Mouse (Mus musculus) NIH3T3 (cell line): ENCODE results near the gene Pgm5.

ENCODE experiments used
- DNase-seq: peaks from one replicate; pipeline ENCODE4 v3.0.0-alpha.2; 2012; ENCODE audit warnings: low read depth

The Pgm5 gene

DNA sequence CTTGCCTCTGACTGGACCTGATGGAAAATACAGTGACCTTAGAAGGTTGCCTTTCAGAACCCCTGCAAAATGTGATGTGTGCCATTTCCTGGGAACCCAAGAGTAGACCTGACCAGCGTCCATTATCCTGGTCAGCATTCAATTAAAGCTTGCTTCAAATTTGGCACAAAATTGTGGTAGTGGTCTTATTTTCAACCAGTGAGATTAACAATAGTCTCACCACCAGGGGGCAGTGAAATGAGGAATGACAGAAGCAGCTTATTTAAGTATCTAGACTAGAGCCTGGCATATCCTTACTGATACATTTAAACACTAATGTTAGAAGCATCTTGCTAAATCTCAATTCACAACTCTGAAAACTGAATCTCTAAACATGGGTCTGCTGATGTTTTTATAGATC, 156.3 kb downstream of the Pgm5 start:
- DNase-seq, result peak; percentile 66

DNA sequence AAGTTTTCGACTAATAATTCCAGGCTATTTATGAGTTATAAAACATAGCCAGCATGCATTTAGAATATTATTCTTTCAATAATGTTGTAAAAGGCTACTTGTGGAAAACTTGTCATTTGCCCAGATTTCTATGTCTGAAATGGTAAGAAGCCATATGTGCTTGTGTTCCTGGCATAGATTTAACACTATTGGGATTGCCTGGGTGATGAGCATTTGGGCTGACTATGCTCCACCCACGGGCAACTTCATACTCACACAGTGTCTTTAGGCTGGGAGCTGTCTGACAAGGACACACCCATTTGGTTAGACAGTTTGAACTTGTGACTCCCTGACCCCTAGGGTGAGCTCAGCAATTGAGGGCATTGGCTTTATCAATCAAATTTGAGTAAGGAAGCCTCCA, 157.3 kb downstream of the Pgm5 start:
- DNase-seq, result no peak

DNA sequence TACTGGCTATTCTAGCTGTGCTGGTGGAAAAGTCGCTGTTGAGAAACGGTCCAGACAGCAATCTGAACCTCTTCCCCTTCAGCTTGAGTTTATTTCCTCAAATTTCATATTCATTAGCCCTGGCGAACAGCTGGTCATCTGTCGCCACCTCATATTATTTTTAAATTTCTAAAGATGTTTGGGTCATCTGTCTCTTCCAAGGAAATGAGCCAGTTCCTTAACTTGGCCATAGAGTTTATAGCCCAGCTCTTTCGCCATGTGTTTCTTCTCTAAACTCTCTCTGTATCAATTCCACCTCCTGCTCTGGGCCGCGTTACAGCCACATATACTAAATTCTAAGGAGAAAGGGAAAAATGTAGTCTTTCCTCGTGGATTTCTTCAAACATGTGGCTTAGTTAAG, 158.0 kb downstream of the Pgm5 start:
- DNase-seq, result peak; percentile 77

DNA sequence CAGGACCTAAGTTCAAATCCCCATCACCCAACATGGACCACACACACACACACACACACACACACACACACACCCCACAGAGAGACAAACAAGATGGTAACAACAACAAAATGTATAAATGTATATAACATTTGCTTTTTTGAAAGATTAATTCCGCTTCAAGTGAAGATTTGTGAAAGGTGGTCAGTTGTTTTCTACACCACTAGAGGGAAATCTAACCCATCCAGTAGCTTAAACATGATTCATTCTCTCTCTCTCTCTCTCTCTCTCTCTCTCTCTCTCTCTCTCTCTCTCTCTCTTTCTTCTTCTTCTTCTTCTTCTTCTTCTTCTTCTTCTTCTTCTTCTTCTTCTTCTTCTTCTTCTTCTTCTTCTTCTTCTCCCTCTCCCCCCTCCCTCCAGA, 158.5 kb downstream of the Pgm5 start:
- DNase-seq, result peak; percentile 60

DNA sequence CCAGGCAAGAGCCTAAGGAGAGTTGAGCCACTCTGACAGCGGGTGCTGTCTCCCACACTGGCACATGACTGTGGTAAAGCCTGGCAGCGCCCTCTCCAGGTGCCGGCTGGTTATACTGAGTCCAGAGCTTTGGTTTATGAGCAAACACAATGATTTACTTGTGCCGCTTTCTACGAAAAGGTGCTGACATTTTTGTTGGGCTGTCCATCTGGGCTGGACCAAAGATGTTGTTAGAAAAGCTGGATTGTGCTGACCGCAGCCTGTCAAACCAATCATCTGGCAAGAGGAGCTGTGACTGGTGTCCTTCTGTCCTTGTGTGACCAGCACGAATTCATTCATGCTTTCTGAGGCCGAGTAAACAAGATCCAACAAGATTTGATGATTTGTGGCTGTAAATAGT, 159.9 kb downstream of the Pgm5 start:
- DNase-seq, result no peak

DNA sequence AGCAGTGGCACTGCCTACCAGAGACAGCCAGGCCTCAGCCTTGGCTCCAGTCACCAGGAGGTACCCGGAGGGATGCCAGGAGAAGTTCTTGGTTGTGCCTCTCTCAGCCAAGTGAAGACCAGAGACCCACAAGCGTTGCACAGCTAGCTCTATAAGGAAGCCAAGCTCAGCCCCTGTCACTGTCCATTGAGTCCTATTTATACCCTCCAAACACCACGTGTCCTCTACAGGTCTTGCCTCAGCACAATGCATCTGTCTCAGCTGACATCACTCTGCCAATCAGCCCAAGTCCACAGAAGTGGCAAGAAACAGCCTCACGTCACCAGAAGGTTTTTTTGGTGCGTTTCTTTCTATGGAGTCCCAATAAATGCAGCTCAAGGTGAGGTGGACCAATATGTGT, 161.0 kb downstream of the Pgm5 start:
- DNase-seq, result no peak

DNA sequence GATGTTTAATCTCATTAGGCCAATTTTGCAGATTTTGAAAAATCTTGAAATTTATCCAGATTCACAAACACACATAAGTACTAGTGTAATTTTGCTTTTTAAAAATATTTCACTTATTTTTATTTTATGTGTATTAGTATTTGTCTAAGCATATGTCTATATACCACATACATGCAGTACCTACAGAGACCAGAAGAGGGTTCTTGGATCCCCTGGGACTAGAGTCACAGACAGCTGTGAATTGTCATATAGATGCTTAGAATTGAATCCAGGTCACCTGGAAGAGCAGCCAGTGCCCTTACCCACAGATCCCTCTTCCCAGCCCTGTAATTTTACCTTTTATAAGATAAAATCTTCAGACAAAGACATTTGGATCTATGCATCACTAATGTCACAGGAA, 161.7 kb downstream of the Pgm5 start:
- no peak for DNase-seq

DNA sequence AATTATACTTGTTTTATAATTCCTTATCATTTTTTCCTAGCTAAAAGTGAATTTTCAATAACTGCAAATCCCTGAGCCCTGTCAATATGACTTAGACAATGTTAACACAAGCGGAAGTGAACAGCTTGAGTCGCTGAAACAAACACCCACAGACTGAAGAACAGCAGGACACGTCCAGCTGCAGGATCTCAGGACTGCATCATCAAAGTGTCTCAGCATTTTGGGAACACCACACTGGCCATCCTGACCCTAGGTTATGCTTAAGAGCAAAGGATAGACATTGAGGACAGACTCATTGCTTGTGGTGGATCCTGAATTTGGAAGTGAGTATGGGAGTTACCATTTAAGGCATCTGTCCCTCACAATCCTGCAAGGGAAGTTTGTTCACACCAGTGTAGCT, 162.5 kb downstream of the Pgm5 start:
- no peak for DNase-seq

DNA sequence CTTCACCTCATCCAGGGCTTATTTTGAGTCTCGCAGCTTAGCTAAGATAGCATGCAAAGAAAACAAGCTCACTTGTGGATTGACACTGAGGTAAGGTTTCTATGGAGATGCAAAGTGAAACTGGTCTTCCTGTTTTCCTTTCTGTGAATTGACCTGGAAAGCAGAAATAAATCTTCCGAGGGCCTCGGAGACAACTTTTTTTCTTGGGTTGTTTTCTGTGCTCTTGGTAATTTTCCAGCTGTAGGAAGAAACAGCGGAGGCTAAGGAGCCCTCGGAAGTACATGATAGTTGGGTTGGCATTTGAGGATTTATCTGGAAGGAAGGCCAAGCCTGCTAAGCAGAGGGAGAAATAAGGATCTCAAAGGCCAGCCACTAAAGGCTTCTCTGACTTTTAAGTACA, 163.0 kb downstream of the Pgm5 start:
- no peak for DNase-seq

DNA sequence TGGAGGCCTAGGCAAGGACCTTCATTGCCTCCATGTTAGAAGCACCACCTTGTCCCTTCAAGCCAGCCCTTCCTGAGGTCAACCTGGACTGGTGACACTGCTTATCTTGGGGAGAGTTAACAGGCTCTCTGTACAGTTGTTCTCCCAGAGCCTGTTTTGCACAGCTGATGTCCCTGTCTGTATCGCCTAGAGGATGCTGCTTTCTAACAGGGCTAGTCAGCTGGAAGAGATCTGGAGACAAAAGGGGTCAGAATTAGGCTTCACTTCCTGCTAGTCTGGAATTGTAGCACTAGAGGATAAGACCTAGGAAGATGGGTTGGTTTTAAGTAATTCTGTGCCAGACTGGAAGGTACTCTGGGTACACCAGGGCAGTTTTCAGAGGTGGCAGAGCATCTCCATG, 163.7 kb downstream of the Pgm5 start:
- no peak for DNase-seq

DNA sequence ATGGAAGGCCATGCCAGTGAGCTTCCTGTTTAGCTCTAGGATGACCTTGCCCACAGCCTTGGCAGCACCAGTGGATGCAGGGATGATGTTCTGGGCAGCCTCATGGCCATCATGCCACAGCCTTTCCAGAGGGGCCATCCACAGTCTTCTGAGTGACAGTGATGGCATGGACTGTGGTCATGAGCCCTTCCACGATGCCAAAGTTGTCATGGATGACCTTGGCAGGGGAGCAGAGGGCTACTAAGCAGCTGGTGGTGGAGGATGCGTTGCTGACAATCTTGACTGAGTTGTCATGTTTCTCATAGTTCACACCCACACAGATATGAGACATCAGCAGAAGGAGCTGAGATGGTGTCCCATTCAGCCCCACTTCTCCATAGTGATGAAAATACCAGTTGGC, 169.0 kb downstream of the Pgm5 start:
- no peak for DNase-seq

DNA sequence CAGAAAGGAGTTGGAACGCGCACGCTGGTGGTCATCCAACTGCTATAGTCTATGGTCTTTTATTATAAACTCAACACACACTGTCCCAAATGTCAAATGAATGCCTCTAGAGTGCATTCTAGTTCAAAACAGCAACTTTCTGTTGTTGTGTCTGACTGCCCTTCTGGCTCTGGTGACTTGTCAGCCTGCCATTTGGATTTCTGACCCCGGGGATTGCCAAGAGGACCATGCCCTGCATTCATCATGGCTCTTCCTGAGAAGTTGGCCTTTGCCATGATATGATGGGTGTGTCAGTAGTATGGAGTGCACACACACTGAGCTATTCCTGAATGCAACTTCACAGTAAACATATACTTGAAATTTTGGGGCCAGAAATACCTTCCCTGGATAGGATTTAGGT, 172.1 kb downstream of the Pgm5 start:
- no peak for DNase-seq

DNA sequence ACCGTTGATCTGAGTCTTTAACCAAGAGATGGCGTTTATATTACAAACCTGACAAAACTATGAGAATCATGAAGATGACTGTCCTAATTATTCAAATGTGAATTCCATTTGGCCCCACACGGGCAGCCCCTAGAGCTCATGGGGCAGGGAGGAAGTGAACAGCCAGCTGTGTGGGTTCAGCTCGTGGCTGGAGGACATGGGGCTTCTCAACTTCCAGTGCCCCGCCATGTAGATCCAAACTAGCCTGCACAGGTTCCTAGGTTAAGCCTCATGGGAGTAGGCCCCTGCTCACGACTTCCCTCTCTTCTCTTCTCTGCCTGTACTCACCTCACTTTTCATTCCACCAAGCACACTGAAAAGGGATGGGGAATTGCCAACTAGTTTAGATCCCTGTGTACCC, 173.3 kb downstream of the Pgm5 start:
- DNase-seq, result no peak

DNA sequence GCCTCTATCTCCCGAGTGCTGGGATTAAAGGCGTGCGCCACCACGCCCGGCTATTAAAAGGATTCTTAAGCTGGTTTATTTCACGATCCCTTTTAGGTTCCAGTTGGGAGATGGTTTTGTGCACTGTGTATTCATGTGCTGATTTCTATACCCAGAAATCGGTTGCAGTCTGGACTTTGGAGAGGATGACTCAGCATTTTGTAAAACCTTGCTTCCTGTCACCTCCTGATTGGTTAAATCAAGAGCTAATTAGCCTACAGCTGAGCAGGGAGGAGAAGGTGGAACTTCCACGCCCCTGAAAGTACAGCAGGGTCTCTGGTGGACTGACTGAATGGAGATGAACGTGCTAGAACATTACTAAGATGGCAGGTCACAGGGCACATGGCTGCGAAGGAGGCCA, 175.2 kb downstream of the Pgm5 start:
- DNase-seq, result no peak

DNA sequence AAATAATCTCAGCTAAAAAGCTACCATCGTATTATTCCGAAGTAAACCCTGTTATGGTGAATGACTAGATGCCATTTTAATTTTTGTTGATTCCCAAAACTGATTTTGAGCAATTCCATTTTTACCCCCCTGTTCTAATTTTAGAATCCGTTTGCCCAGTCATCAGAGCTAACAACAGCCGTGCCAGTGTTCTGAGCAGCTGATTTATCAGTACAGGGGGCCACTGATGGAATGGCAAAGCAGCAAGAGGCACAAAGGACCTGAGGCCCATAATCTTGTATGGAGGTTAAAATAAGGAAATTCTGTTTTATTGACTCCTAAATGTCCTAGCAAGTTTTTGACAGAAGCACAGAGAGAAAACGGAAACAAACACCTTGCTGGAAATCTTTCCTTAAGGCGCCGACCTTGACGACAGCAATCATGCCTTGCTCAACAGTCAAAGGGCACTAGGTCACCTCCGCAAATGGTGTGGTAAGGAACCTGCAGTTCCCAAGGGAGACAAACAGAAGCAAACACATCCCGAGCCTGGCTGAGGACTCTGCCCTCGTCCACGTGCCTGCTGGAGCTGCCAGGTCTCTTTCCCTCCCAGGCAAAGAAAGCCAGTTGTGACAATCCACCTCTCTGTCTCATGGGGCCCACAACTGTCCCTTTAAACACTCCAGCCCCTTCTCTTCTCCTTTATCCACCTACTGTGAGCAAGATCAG, 178.5 kb downstream of the Pgm5 start:
- DNase-seq, result no peak

DNA sequence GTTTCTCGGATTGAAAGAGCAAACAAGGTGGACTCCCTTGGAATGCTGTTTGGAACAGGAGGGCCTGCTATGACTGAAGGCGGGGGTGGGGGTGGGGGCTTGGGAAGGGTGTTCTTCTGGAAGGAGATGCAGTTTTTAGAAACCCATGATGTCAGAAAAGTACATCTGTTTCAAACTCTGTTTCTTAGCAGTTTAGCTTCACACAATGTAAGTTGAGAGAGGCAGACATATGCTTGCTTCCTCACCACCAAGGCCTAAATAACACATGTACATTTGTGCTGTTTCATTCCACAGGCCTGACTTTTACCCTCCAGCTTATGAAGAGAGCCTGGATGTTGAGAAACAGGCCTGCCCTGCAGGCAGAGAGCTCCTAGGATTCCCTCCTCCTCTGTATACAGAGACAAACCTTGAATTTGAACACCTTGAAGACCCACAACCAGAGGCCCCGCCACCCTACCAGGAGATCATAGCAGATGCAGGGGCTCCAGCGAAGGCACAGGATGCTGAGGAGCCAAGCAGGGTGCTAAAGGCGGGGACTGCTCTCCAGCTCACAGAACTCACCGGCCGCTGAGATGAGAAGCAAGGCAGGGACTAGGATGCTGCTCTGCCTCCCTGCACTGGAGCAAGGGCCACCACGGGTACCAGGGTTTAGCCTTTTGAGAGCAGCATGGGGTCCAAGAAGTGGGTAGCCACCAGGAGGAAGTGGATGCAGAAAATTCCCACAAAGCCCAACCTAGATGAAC, 184.2 kb downstream of the Pgm5 start:
- DNase-seq, result peak; percentile 14

DNA sequence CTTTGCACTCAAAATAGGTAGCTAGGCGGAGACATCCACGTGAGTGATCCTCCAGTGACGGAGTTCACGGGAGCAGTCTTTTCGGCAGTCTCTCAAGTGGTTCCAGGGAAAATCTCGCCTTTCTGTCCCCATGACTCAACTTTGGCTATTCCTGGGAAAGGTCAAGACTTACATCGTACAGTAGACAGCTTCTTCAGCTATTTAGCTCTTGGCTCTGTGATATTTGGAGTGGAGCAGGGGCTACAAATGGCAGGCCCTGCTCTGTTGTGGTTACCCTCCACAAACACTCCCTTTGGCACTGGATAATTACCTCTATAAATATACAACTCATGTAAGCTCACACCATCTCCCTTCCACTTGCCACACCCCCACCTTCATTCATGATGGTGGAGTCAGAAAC, 185.2 kb downstream of the Pgm5 start:
- no peak for DNase-seq

DNA sequence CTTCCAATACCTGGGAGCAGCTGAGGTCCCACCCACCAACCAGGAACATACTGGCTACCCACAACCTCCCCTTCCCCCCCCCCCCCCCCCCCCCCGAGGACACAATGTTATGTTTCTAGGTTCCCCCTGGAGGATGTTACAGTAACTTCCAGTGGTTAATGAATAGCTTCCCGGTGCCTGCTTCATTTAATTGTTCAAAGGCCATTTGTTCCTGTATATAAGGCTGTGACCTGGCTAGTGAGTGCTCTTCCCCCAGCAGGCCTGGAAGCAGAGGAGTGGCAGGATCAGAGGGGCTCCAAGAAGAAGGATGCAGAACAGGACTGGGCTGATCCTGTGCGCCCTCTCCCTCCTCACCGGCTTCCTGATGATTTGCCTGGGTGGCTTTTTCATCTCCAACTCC, 187.9 kb downstream of the Pgm5 start, which contains the start of gene Tmem252:
Gene Tmem252, plus strand, starts transcription at position 247 of the 400 bp plus-strand sequence.
- DNase-seq, result no peak

DNA sequence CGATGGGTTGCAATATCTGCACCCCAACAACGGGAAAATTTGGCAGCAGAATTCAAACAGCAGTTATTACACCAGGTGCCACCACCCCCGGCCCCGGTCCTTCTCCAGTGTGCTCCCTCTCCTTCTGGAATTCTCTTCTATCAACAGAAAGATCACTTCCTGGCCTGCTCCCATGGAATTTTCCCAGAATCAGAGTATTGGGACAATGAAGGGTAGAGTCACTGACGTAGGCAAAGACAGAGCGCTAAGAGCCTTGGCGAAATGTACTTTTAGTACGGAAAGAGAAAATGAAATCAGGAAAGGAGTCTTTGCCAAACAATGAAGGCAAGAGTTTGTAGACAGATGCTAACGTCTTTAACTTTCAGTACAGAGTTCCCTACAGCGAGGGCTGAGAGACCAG, 188.3 kb downstream of the Pgm5 start:
- no peak for DNase-seq

DNA sequence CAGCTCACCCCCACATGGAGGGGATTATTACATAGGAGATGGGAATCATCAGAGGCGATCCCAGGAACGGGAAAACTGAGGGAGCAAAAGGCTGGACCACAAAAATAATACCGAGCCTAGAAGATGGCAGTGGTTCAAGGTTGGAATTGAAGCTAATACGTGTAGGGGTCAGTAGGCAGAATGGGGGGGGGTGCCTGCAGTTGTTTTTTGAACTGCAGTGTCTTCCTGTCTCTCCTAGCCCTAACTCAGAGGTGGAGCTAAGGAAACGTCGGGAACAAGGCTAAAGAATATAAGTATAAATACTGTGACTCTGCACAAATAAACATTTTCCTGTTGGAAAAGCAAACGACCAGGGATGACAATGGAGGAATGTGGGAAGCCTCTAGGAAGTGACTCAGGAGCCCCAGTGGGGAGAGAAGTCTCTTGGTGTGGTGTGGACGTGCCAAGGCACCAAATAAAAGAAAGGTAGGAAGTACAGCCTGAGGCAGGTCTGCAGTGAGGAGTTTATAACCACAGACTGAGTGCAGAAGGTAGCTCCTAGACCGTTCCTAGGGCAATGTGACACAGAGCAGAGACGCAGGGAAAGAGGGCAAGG, 189.2 kb downstream of the Pgm5 start:
- DNase-seq, result no peak

DNA sequence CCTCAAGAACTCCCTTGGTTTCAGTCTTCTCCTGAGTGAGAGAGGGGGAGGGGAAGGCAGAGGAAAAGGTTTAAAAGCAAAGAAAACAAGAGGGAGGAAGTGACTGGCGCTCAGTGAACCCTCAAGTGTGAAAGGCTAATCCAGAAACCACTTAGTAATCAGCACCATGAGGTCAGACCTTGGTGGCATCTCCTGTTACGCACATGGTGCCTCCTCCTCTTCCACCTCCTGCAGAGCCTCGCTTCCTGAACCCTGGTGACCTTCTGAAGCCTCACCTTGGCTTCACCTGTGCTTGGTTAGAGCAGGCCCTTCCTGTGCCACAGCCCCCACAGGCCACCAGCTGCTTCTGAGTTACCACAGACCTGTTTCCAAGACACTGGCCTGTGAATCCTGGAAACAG, 190.1 kb downstream of the Pgm5 start:
- no peak for DNase-seq

DNA sequence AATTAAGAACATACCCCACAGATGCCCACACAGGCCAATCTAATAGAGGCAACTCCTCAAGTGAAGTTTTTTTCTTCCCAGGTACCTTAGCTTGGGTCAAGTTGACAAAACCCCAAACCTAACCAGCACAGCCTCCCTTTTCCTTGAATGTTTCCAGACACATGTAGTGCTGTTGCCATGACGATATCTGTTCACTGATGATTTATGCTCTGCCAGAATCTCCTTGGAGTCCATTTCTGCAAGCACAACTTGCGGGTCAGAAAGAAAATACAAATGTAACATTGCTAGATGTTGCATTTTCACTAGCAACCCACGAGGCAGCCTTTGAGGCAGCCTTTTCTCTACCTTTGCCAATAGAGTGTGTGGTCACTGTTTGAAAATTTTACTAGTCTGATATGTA, 194.1 kb downstream of the Pgm5 start:
- DNase-seq, result peak; percentile 35

DNA sequence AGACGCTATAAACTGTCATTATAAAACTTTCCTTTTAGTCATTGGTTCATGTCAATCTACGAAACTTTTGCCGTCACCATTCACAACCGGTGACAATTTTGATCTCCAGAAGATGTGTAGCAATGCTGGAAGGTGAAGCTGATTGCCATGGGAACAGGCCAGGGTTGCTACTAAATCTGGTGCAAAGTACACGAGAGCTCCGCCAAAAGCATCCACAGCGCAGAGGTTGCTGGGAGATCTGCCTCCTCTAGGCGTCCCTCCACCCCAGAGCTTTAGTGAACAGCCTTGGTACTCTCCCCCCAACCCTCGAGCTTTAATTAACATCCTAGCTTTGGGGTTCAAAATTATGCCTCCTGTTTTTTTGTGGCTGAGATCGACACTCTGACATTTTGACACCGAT, 195.9 kb downstream of the Pgm5 start:
- DNase-seq, result no peak

DNA sequence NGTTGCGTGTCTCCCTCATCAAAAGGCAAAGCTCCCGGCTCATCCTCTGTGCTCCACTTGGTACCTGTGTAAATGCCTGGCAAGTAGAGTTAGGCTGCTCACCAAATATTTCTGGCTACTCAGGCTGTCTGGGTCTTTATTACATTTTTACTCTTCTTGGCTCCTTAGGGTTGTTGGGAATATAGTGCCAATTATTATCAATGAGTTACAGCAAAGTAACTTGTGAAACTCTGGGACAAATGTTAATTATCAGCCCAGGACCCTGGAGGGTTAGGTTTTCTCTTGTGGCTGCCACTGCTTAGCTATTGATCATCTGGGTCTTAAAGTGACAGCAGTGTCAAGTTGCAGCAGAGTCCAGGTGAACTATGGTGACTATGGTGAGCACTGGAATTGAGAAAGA, 199.3 kb downstream of the Pgm5 start:
- no peak for DNase-seq
